Mouse (Mus musculus) A20 (cell line): ENCODE results near the gene Mob1b.

Source experiments
- DNase-seq: peaks from one replicate; pipeline ENCODE4 v3.0.0-alpha.2; 2011; ENCODE audit warnings: low read depth, low spot score

Gene Mob1b

DNA sequence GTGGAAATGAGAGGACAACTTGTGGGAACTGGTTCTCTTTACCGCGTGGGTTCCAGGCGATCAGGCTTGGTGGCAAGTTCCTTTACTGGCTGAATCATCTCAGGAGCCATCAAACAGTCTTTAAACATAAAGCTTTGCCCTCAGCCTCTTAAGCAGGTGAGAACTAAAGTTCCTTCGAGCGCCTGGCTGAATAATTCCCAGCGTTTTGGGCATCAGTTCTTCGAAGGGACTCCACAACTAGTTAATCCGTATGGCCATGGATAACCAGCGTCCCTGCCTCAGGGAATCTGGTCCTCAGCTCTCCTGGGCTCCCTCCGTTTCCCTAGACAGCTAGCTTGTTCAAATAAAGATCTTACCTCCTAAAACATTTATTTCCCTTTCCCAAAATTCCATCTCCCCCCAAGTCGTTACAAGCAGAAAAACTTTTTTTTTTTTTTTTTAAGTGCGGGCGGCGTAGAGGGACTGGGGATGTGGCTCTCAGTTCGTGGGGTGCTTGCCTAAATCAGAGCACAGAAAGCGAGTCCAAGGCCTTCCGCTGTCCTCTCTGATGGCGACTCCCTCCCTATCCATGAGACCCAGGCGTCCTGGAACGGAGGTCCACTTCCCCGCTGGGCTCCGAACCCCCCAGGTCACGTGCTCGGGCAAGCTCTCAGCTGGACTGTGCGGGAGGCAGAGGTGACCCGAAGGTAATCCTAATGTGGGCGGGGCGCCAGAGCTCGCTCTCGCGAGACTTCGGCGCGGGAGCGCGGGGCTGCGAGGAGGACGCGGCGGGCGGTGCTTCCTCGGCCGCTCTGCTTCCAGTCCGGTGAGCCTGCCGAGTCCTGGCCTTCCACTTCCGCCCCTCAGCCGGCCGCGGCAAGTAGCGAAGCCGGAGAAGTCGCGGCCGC is at the start of gene Mob1b:
Mob1b (plus strand) TSS at position 740 of the 887 bp plus-strand sequence.
- peak; percentile 97 for DNase-seq

DNA sequence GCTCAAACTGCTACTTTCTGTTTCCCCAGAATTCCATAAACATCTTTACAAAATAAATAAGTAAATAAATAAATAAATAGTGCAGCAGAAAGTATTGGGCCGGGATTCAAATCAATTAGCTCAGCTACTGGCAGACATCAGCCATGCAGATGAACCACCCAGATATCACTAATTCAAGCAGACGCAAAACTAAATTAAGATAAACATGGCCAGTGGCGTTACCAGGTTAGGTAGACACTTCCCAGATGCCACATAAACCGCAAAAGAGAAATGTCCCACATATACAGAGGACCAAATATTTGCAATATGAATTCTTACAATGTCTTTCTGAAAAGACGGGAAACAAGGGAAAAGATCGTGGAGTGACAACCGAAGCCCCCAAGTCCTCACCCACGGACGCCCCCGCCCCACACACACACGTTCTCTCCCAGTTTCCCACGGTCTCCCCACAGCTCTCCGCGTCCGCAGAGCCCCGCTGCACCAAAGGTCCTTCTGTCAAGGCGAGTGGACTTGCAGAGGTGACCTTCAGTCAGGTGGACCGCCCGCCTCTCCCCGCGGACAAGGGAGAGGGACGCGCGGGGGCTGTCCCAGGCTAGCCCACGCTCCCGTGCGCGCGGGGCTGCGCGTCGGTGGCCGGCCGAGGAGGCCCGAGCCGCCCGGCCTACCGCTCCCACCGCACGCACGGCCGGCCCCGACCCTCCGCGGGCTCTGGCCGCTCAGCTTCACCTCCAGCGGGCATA is 45.8 kb upstream of the Mob1b start:
- DNase-seq = no peak

GRCm38 (mm10) chr5:88675443-88676387 is 44.9 kb upstream of the Mob1b start, which contains the start of gene Grsf1:
Gene Grsf1 (minus strand): TSS chr5:88676171.
- DNase-seq = peak; percentile 94

GRCm38 (mm10) chr5:88678929-88679328 is 41.7 kb upstream of the Mob1b start:
- no peak for DNase-seq

DNA sequence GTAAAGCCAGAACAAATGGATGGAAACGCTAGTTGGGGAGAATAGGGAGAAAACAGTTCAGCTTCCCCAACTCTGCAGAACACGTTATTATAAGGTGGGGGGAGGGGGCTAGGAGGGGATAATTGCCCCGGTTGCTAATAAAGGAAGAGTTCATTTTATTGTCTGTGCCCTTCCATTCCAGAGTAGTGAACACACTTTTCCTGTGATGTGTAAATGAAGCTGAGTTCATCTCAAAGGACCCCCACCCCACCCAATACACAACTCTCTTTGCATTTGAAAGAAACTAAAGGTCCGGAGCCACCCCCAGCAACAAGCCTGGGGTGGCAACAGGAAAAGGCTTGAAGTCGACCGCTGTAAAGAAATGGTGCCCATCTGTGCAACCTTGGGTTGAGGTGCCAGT is 41.3 kb upstream of the Mob1b start:
- no peak for DNase-seq

DNA sequence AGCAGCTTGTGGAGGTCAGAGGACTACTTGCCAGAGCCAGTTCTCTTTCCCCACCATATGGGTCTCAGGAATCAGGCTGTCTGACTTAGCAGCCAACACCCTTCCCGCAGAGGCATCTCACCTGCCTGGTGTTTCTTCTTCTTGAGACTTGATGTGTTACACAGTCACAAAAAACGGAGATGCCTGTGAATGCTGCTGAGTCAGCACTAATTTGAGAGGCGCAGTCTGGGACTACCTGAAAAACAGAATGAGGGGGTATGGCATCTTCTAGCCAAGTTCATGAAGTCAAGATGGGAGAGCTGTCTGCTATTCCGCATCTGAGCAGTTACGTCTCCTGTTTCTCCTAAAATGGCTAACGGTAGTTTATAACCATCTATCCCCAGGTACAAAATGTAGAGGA is 40.1 kb upstream of the Mob1b start:
- DNase-seq = no peak

- no peak for DNase-seq
Observed at GRCm38 (mm10) chr5:88683706-88684105, 36.9 kb upstream of the Mob1b start.

GRCm38 (mm10) chr5:88684226-88684625 is 36.4 kb upstream of the Mob1b start:
- DNase-seq = no peak

DNA sequence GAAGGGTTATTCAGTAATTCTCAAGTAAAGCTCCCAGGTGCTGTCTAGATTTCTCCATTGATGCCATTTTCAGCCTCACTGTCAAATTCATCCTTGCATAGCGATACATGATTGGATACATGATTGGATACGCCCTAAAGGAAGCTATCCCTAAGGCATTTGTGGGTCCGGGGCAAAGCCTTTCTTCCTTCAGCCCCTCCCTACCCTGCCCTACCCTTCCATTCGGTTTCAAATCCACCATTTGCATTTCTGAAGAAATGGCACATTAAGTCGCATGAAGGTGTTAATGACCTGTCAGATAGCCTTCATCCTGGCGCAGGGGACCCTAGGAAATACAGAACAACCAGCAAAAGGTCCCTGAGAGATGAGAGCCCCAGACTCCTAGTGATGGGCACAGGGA is 35.3 kb upstream of the Mob1b start:
- no peak for DNase-seq

GRCm38 (mm10) chr5:88685745-88686299 is 34.8 kb upstream of the Mob1b start:
- no peak for DNase-seq

DNA sequence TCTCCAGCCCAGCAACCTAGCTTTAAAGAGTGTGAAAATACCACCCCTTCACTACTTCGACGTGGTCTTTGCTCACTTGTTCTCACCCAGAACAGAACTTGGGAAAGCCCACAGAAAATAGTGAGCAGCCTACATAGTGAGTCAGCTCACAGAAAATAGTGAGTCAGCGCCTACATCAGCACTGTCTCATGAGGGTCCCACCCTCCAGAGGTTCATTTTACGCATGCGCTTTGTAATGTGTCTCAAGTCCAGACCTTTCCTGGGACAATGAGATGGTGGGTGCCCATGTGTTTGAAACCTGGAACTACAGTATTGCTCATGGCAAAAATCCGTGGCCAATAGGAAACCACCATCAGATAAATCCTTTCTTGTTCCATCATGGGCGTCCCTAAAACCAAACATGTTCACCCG is 32.7 kb upstream of the Mob1b start:
- no peak for DNase-seq

- no peak for DNase-seq
Observed at GRCm38 (mm10) chr5:88688583-88689187, 32.0 kb upstream of the Mob1b start.

- DNase-seq = peak; percentile 57
Observed at GRCm38 (mm10) chr5:88689279-88689938, 31.2 kb upstream of the Mob1b start.

DNA sequence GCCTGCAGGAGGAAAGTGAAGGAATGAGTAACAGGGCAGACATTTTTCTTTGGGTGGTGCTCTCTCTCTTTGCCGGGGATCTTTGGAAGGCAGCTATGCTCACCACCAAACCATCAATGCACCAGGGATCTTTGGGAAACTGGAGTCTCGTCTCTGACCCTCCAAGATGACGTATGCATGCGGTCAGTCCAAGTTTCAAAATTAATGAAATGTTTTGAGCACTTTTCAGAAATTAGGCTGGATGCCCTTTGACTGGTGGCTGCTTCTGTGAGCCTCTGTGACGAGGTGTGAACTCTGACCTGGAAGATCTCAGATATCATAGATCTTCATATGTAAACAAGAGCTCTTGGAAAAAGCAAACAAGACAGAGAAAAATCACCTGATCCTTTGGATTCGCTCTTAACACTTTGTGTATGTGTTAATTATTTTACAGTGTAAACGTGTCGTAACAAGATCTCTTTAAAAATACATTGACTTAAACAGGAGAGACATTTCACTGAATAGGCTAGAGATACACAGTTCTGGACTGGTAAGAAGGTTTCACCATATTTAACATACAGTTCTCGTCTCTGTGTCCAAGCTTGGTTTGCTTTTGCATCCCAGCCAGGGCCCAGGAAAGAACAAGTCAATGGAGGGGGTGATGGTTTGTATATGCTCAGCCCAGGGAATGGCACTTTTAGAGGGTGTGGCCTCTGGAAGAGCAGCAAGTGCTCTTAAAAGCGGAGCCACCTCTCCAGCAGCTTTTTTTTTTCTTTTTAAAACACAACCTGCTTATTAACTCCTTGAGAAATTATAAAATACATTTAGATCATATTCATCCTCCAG is 29.8 kb upstream of the Mob1b start:
- no peak for DNase-seq

GRCm38 (mm10) chr5:88691506-88692095 is 29.1 kb upstream of the Mob1b start:
- DNase-seq = no peak

DNA sequence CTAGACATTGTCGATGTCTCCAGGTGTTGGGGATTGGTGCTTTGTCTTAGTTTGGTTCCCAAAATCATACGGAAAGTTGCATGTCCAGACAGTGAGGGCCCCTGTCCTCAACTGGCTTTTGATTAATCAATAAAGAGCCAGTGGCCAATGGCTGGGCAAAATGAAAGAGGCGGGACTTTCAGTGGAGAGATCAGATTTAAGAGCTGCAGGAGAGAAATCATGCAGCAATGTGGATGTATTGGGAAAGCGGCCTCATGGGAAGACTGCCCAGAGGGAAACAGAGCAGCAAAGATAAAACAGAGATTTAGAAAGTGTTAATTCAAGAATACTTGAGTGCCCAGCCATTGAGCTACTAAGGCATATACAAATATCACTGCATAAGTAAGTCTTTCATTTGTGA is 28.1 kb upstream of the Mob1b start:
- no peak for DNase-seq

DNA sequence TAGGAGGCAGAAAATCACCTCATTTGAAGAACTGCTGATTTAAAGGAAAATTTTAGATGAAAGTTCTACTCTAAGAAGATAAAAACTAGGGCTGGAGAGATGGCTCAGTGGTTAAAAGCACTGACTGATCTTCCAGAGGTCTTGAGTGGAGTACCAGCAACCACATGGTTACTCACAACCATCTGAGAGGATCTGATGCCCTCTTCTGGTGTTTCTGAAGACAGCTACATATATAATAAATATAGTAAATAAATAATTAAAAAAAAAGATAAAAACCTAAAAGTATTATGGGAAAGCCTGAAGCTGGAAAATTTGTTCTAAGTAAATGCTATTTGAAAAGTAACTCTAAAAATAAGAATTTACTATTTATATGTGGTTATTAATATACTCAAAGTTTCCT is 27.6 kb upstream of the Mob1b start:
- DNase-seq = no peak

GRCm38 (mm10) chr5:88697291-88697690 is 23.4 kb upstream of the Mob1b start:
- DNase-seq = no peak
